Mouse (Mus musculus): ENCODE results near the gene Spef1. TPM values are rescaled to one million over a fixed set of nuclear protein-coding genes. Genes with fewer than 3 reads are reported as not detected.

Gene Spef1
- 7.3 and 17.0 TPM in 2 replicates for polyA plus RNA-seq (2012; rRNA removed; ENCODE audit: low replicate concordance)

GRCm38 (mm10) chr2:131186771-131187601, at the start of gene Spef1, which contains the start of gene Cdc25b:
Spef1 (minus strand) TSS chr2:131187282.
Cdc25b (plus strand) TSS chr2:131186949.

DNA sequence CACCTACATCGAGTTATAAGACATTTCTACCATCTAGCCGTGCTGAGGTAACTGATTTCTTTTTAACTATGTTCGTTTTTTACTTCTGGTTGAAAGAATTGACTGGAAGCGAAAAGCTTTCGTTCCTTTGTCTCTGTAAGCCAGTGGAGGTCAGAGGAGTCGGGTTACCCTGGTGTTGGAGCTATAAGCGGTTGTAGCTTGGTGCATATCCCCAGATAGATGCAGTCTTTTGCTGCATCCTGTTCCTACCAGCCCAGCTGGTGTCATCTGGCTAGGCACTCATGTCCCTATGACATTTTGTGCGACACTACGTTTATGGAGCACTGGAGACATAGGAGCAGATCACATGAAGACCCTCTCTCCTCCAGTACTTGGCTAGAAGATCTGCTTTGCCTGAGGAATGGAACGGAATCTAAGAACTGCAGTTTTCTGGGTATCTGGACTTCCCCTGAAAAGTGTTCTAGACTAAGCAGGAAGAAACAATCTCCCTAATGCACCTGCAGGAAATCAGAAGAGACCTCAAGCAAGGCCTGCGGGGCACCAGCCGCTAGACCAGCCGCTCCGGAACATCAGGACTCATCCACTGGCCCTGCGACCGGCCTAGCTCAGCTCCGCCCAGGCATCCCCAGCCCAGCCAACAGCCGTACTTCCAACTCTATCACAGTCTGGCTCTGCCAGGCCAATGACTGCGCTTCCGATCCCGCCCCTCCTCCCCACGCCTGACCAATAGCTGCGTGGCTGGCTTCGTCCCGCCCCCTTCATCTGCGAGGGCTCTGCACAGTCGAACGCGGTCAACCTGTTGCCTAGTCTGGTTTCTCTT, 46.4 kb upstream of the Spef1 start, which contains the start of gene Mavs:
Gene Mavs (plus strand): TSS at position 757 of the 820 bp plus-strand sequence.

GRCm38 (mm10) chr2:131206778-131207177, 19.7 kb upstream of the Spef1 start, which contains the start of gene Ap5s1:
Ap5s1 (plus strand) TSS chr2:131207078.

GRCm38 (mm10) chr2:131179990-131180587, 7.0 kb downstream of the Spef1 start, which contains the start of gene Cenpb:
Cenpb (minus strand) TSS chr2:131180067.

GRCm38 (mm10) chr2:131159938-131160581, 27.0 kb downstream of the Spef1 start, which contains the start of gene 1700037H04Rik:
1700037H04Rik (minus strand) TSS chr2:131160081.

DNA sequence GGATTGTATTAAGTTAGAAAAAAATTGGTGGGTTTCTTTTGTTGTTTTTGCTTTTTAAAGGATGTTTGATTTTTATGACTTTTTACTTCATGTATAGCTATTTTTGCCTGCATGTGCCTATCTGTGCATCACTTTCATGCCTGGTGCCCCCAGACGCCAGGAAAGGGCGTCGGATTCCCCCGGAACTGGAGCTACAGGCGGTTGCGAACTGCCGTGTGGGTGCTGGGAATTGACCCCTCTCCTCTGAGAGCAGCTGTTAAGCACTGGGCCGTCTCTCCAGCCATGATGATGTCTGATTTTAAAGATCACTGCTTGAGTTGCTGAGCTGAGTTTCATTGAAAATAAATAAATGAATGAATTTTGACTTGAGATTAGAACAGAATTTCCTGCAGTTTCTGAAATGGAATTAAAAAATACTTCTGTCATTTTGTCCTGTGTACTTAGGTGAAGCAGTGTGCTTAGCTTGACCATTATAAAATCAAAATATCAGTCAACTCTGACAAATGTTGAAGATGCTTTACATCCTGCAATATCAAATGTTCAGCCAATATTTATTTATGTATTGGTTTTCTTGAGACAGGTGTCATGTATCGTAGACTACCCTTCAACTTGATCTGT, 54.0 kb downstream of the Spef1 start, which contains the start of gene Gm11037:
Gene Gm11037 (plus strand): TSS at position 568 of the 618 bp plus-strand sequence.

DNA sequence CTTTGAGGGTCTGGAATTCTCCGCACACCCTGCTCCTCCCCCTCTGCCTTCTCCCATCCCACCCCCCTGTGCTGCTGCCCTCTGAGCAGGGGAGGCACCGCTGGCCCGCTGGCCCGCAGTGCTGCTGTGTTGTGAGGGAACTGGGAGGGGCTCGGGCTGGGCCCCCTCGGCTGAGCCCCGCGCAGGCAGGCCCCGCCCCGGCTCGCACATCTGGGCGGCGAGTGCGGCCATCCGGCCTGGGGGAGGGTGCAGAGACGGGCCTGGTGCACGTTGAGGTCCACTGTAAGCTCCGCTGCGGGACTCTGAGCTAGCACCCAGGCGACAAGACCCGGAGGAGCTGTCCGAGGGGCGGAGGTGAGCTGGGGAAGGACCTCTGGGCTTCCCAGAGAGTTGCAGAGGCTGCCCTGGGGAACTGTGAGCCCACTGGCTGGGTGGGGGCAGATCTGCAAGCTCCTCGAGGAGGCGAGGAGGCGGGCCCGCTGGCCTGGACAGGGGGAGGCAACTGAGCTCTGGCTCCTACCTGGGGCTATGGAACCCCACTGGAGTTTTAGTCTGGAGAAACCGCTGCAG, 59.8 kb downstream of the Spef1 start, which contains the start of gene Hspa12b:
Gene Hspa12b (plus strand): TSS at position 120 of the 570 bp plus-strand sequence.

Other genes with a start within 250 kb of the Spef1 start
- 10.7 and 39.6 TPM in 2 replicates for gene Gfra4, start 144.2 kb downstream of the Spef1 start, polyA plus RNA-seq (2012; rRNA removed; ENCODE audit: low replicate concordance)
- 21.7 and 41.1 TPM in 2 replicates for gene Adam33, start 123.5 kb downstream of the Spef1 start, polyA plus RNA-seq (2012; rRNA removed; ENCODE audit: low replicate concordance)
- 18.5 and 25.9 TPM in 2 replicates for gene Siglec1, start 100.5 kb downstream of the Spef1 start, polyA plus RNA-seq (2012; rRNA removed; ENCODE audit: low replicate concordance)
- 32.4 and 75.2 TPM in 2 replicates for gene Hspa12b, start 60.0 kb downstream of the Spef1 start, polyA plus RNA-seq (2012; rRNA removed; ENCODE audit: low replicate concordance)
- not detected in 2 replicates for gene Gm11037, start 53.8 kb downstream of the Spef1 start, polyA plus RNA-seq (2012; rRNA removed; ENCODE audit: low replicate concordance)
- 260 and 383 TPM in 2 replicates for gene 1700037H04Rik, start 27.2 kb downstream of the Spef1 start, polyA plus RNA-seq (2012; rRNA removed; ENCODE audit: low replicate concordance)
- 97.7 and 118 TPM in 2 replicates for gene Cenpb, start 7.2 kb downstream of the Spef1 start, polyA plus RNA-seq (2012; rRNA removed; ENCODE audit: low replicate concordance)
- gene Cdc25b, start 333 bp downstream of the Spef1 start, polyA plus RNA-seq (2012; rRNA removed; ENCODE audit: low replicate concordance): 17.2 and 64.6 TPM in 2 replicates
- gene Ap5s1, start 19.8 kb upstream of the Spef1 start, polyA plus RNA-seq (2012; rRNA removed; ENCODE audit: low replicate concordance): 52.2 and 64.5 TPM in 2 replicates
- gene Mavs, start 46.8 kb upstream of the Spef1 start, polyA plus RNA-seq (2012; rRNA removed; ENCODE audit: low replicate concordance): 95.2 and 115 TPM in 2 replicates
- gene Pank2, start 75.2 kb upstream of the Spef1 start, polyA plus RNA-seq (2012; rRNA removed; ENCODE audit: low replicate concordance): 20.5 and 25.7 TPM in 2 replicates
- 15.0 and 15.6 TPM in 2 replicates for gene Rnf24, start 165.6 kb upstream of the Spef1 start, polyA plus RNA-seq (2012; rRNA removed; ENCODE audit: low replicate concordance)

Measured in subcutaneous adipose tissue, adult 2 months (tissue).